Mouse (Mus musculus): Measurements from ENCODE around the gene Vmn1r25. TPM values are rescaled to one million over a fixed set of nuclear protein-coding genes. Genes with fewer than 3 reads are reported as not detected.
"Not testable (repeated sequence)": the region's sequence is repeated elsewhere in the genome, so short reads cannot be mapped to it uniquely, and the experiment has no call there.

Vmn1r25 gene
- polyA plus RNA-seq (2014; fragmentation: Nextera tagmentation; extraction: Ambion mirVana) = not detected in 2 replicates

DNA sequence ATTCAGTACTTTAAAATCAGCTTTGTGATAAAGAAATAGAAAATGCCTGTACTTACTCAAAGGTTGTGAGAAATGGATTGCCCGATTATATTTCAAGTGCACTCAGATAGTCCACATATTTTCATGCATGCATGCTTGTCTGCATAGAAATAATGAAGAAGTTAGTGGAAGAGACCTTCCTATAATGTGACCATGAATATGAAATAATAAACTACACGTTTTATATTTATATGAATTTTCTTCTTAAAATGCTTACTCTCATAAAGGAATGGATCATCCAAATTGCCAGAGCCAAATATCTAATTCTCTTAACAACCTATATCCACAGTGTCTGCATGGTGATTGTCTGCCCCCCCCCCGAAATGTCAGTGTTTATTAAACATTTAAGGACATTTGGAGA lies at the start of gene Vmn1r25:
Vmn1r25 (minus strand) TSS at position 101 of the 400 bp plus-strand sequence.
- no peaks in the 10 kb centered on the region for H3K4me1 ChIP-seq (replicated peaks; ENCODE audit: control insufficient read depth, insufficient read depth, low read length)
- no peak within 1 kb of the TSS for H3K9ac ChIP-seq (ENCODE audit: low read depth, low read length)
- no peak within 1 kb of the TSS for H3K4me2 ChIP-seq (replicated peaks; ENCODE audit: low read depth, low read length)
- no peak within 1 kb of the TSS for H3K4me3 ChIP-seq (ENCODE audit: low read depth, low read length)
- H3K9me3 ChIP-seq (ENCODE audit: control insufficient read depth, low read length) = no peaks in the 10 kb centered on the region
- DNase-seq (ENCODE audit: low spot score) = no peak
- H3K27ac ChIP-seq (ENCODE audit: low read depth, low read length) = no peak within 1 kb of the TSS
- no peaks in the 10 kb centered on the region for H3K27me3 ChIP-seq (ENCODE audit: control insufficient read depth, insufficient read depth, low read length)
- H3K36me3 ChIP-seq (ENCODE audit: control insufficient read depth, insufficient read depth, low read length) = no peaks in the 10 kb centered on the region
- no peak for ATAC-seq (ENCODE audit: low FRiP score)
- 74% methylated on average over 3 of the region's 3 CpGs for WGBS

DNA sequence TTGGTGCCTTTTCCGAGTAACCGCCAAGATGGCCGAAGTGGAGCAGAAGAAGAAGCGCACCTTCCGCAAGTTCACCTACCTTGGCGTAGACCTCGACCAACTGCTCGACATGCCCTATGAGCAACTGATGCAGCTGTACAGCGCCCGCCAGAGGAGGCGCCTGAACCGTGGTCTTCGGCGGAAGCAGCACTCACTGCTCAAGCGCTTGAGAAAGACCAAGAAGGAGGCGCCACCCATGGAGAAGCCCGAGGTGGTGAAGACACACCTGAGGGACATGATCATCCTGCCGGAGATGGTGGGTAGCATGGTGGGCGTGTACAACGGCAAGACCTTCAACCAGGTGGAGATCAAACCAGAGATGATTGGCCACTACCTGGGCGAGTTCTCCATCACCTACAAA lies 36.9 kb upstream of the Vmn1r25 start:
- 90% methylated on average over 21 of the region's 21 CpGs for WGBS
- not testable (repeated sequence) for H3K36me3 ChIP-seq (ENCODE audit: control insufficient read depth, insufficient read depth, low read length)

DNA sequence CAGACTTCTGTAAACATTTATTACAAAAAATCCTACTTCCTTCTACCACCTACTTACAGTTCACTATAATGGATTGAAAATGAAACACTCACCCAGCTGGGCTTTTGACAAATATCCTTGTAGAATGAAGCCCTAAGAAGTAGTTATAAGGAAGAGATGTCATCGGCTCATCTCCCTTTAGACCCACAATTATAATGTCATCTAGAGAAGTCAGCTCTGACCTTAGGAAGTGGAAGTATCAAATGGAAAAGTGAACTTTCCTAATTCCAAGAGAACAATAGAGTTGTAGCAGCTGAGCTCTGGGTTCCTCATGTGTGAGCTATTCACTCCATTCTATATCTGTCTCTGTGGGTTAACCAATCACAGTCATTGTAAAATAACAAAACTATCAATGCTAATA lies 34.4 kb upstream of the Vmn1r25 start, which contains the start of gene Vmn1r26:
Vmn1r26 (minus strand) TSS at position 101 of the 400 bp plus-strand sequence.
- H3K27me3 ChIP-seq (ENCODE audit: control insufficient read depth, insufficient read depth, low read length) = no peaks in the 10 kb centered on the region
- H3K27ac ChIP-seq (ENCODE audit: low read depth, low read length) = no peak within 1 kb of the TSS
- H3K9ac ChIP-seq (ENCODE audit: low read depth, low read length) = no peak within 1 kb of the TSS
- H3K4me1 ChIP-seq (replicated peaks; ENCODE audit: control insufficient read depth, insufficient read depth, low read length) = no peaks in the 10 kb centered on the region
- 92% methylated on average over 1 of the region's 1 CpGs for WGBS
- H3K4me3 ChIP-seq (ENCODE audit: low read depth, low read length) = no peak within 1 kb of the TSS
- DNase-seq (ENCODE audit: low spot score) (no peak), ATAC-seq (ENCODE audit: low FRiP score) (no peak)
- H3K4me2 ChIP-seq (replicated peaks; ENCODE audit: low read depth, low read length) = no peak within 1 kb of the TSS
- H3K9me3 ChIP-seq (ENCODE audit: control insufficient read depth, low read length) = no peaks in the 10 kb centered on the region
- H3K36me3 ChIP-seq (ENCODE audit: control insufficient read depth, insufficient read depth, low read length) = no peaks in the 10 kb centered on the region

More for the DNA sequence above, 36.9 kb upstream of the Vmn1r25 start:
- not testable (repeated sequence) for H3K4me3 ChIP-seq (ENCODE audit: low read depth, low read length); DNase-seq (ENCODE audit: low spot score); H3K27me3 ChIP-seq (ENCODE audit: control insufficient read depth, insufficient read depth, low read length); H3K9me3 ChIP-seq (ENCODE audit: control insufficient read depth, low read length); H3K4me2 ChIP-seq (replicated peaks; ENCODE audit: low read depth, low read length); ATAC-seq (ENCODE audit: low FRiP score); H3K9ac ChIP-seq (ENCODE audit: low read depth, low read length); H3K27ac ChIP-seq (ENCODE audit: low read depth, low read length); H3K4me1 ChIP-seq (replicated peaks; ENCODE audit: control insufficient read depth, insufficient read depth, low read length)

DNA sequence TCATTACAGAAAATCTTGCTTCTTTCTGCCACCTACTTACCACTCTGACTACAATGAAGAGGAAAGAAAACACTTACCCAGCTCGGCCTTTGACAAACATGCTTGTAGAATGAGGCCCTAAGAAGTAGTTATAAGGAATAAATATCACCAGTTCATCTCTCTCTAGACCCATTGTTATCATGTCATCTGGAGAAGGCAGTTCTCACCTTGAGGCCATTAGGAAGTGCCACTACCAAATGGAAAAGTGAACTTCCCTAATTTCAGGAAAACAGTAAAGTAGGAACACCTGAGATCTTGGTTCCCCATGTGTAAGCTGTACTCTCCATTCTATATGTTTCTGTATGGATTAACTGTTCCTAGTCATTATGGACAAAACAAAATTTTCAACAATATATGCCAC lies 19.2 kb downstream of the Vmn1r25 start, which contains the start of gene Vmn1r24:
Vmn1r24 (minus strand) TSS at position 101 of the 400 bp plus-strand sequence.
- not testable (repeated sequence) for H3K9me3 ChIP-seq (ENCODE audit: control insufficient read depth, low read length); H3K9ac ChIP-seq (ENCODE audit: low read depth, low read length); H3K4me2 ChIP-seq (replicated peaks; ENCODE audit: low read depth, low read length); ATAC-seq (ENCODE audit: low FRiP score); H3K36me3 ChIP-seq (ENCODE audit: control insufficient read depth, insufficient read depth, low read length); H3K4me1 ChIP-seq (replicated peaks; ENCODE audit: control insufficient read depth, insufficient read depth, low read length); H3K27ac ChIP-seq (ENCODE audit: low read depth, low read length); H3K4me3 ChIP-seq (ENCODE audit: low read depth, low read length); H3K27me3 ChIP-seq (ENCODE audit: control insufficient read depth, insufficient read depth, low read length); DNase-seq (ENCODE audit: low spot score)
- WGBS = 97% methylated on average over 1 of the region's 1 CpGs

Other genes starting within 250 kb of the Vmn1r25 start
- 44.3 and 72.1 TPM in 2 replicates for gene Vopp1, start 155.7 kb downstream of the Vmn1r25 start, polyA plus RNA-seq (2014; fragmentation: Nextera tagmentation; extraction: Ambion mirVana)
- 0.09 TPM in 1 of 2 replicates, not detected in the other for gene Vmn1r21, start 130.5 kb downstream of the Vmn1r25 start, polyA plus RNA-seq (2014; fragmentation: Nextera tagmentation; extraction: Ambion mirVana)
- not detected in 2 replicates for gene Vmn1r22, start 72.8 kb downstream of the Vmn1r25 start, polyA plus RNA-seq (2014; fragmentation: Nextera tagmentation; extraction: Ambion mirVana)
- not detected in 2 replicates for gene Vmn1r23, start 54.0 kb downstream of the Vmn1r25 start, polyA plus RNA-seq (2014; fragmentation: Nextera tagmentation; extraction: Ambion mirVana)
- not detected in 2 replicates for gene Vmn1r24, start 19.3 kb downstream of the Vmn1r25 start, polyA plus RNA-seq (2014; fragmentation: Nextera tagmentation; extraction: Ambion mirVana)
- gene Vmn1r26, start 34.3 kb upstream of the Vmn1r25 start, polyA plus RNA-seq (2014; fragmentation: Nextera tagmentation; extraction: Ambion mirVana) = not detected in 2 replicates
- gene Vmn1r27, start 238.0 kb upstream of the Vmn1r25 start, polyA plus RNA-seq (2014; fragmentation: Nextera tagmentation; extraction: Ambion mirVana) = not detected in 2 replicates